Mouse (Mus musculus) forebrain, postnatal 0 days (tissue): Measurements from ENCODE around the gene Crygb. TPM values are rescaled to one million over a fixed set of nuclear protein-coding genes. Genes with fewer than 3 reads are reported as not detected.

Experiments
- ATAC-seq: fragments of 200-750 bp; cut with Nextera tagmentation; 2 replicates; pipeline ENCODE4 v1.8.0; 2017; ENCODE audit warnings: mild to moderate bottlenecking, moderate library complexity
- DNase-seq: peaks from one replicate; pipeline ENCODE4 v3.0.0-alpha.2; 2015
- H3K27ac ChIP-seq: fragments of 300-500 bp; sonication (generic); 2 replicates; pipeline ENCODE4 v1.5.1; 2014; ENCODE audit warnings: low read depth, mild to moderate bottlenecking, antibody characterized with exemption, low read length, moderate library complexity, mixed read lengths
- H3K27me3 ChIP-seq: fragments of 300-500 bp; sonication (generic); 2 replicates; pipeline ENCODE4 v1.6.1; 2014; ENCODE audit warnings: mild to moderate bottlenecking, low read length, mixed read lengths; ENCODE audit not compliant: insufficient read depth
- H3K36me3 ChIP-seq: fragments of 300-500 bp; sonication (generic); 2 replicates; pipeline ENCODE4 v1.6.1; 2014; ENCODE audit warnings: mild to moderate bottlenecking, moderate library complexity; ENCODE audit not compliant: insufficient read depth
- H3K4me1 ChIP-seq: fragments of 300-500 bp; sonication (generic); 2 replicates; pipeline ENCODE4 v1.6.1; 2014; ENCODE audit warnings: antibody characterized with exemption; ENCODE audit not compliant: insufficient read depth
- H3K4me2 ChIP-seq: fragments of 300-500 bp; sonication (generic); 2 replicates; pipeline ENCODE4 v1.6.1; 2014; ENCODE audit warnings: low read depth, mild to moderate bottlenecking, moderate library complexity
- H3K4me3 ChIP-seq: fragments of 300-500 bp; sonication (generic); 2 replicates; pipeline ENCODE4 v1.5.1; 2014; ENCODE audit warnings: low read depth, low read length, mixed read lengths
- H3K9ac ChIP-seq: fragments of 300-500 bp; sonication (generic); 2 replicates; pipeline ENCODE4 v1.6.1; 2014; ENCODE audit warnings: mild to moderate bottlenecking
- H3K9me3 ChIP-seq: fragments of 300-500 bp; sonication (generic); 2 replicates; pipeline ENCODE4 v1.6.1; 2016; ENCODE audit warnings: low read length
- CTCF ChIP-seq: sonication (generic); IDR thresholded peaks from 2 replicates; pipeline ENCODE4 v1.5.1; 2016; ENCODE audit warnings: antibody characterized with exemption, control low read depth, low read depth
- polyA plus RNA-seq: library from polyadenylated mRNA; unstranded; fragments of >200 nt; fragmentation: Nextera tagmentation; extraction: Ambion mirVana; gene quantifications from 2 replicates; pipeline ENCODE4 v1.2.1, GENCODE M21; 2015
- total RNA-seq: library from RNA; depleted of rRNA; stranded (reverse); fragments of >200 nt; gene quantifications from 2 replicates; pipeline ENCODE4 v1.2.3, GENCODE M21; 2014; rRNA removed

Crygb gene
- total and polyA plus RNA-seq, 2 experiments from 2014 or later = 0.52 TPM; not detected in 1

GRCm38 (mm10) chr1:65032641-65033040, 49.4 kb downstream of the Crygb start, which contains the start of gene Akr1cl:
TSS of gene Akr1cl (minus strand) at chr1:65032759.
- H3K4me3 ChIP-seq = no peak within 1 kb of the TSS
- no peak for ATAC-seq
- H3K9ac ChIP-seq = no peak within 1 kb of the TSS

More at GRCm38 (mm10) chr1:65032641-65033040, 49.4 kb downstream of the Crygb start, which contains the start of gene Akr1cl:
- no peak for TF ChIP-seq CTCF
- Histone ChIP-seq H3K4me2 (no peak within 1 kb of the TSS), H3K27ac (no peak within 1 kb of the TSS), H3K9me3 (no peaks in the 10 kb centered on the region), H3K36me3 (no peaks in the 10 kb centered on the region), H3K4me1 (no peaks in the 10 kb centered on the region), H3K27me3 (no peaks in the 10 kb centered on the region)
- DNase-seq = no peak

Other genes starting within 250 kb of the Crygb start
- 9.9 and 13.2 TPM in 2 replicates for gene Plekhm3, start 125.5 kb downstream of the Crygb start, total RNA-seq
- 2.5 and 5.3 TPM in 2 replicates for gene Plekhm3, start 125.5 kb downstream of the Crygb start, polyA plus RNA-seq
- not detected in 2 replicates for gene Akr1cl, start 49.5 kb downstream of the Crygb start, total RNA-seq
- not detected in 2 replicates for gene Akr1cl, start 49.5 kb downstream of the Crygb start, polyA plus RNA-seq
- not detected in 2 replicates for gene Cryge, start 31.1 kb downstream of the Crygb start, total RNA-seq
- not detected in 2 replicates for gene Cryge, start 31.1 kb downstream of the Crygb start, polyA plus RNA-seq
- gene Crygd, start 18.8 kb downstream of the Crygb start, total RNA-seq = not detected in 2 replicates
- not detected in 2 replicates for gene Crygd, start 18.8 kb downstream of the Crygb start, polyA plus RNA-seq
- gene Crygc, start 8.6 kb downstream of the Crygb start, total RNA-seq = not detected in 2 replicates
- not detected in 2 replicates for gene Crygc, start 8.6 kb downstream of the Crygb start, polyA plus RNA-seq
- gene Cryga, start 21.1 kb upstream of the Crygb start, total RNA-seq = not detected in 2 replicates
- 0.39 and 0.44 TPM in 2 replicates for gene Cryga, start 21.1 kb upstream of the Crygb start, polyA plus RNA-seq
- gene Gm28845, start 37.3 kb upstream of the Crygb start, total RNA-seq = 0.92 TPM in 1 of 2 replicates, not detected in the other
- 0.52 TPM in 1 of 2 replicates, not detected in the other for gene Gm28845, start 37.3 kb upstream of the Crygb start, polyA plus RNA-seq
- gene D630023F18Rik, start 40.9 kb upstream of the Crygb start, total RNA-seq = 6.5 and 9.8 TPM in 2 replicates
- 8.2 and 12.3 TPM in 2 replicates for gene D630023F18Rik, start 40.9 kb upstream of the Crygb start, polyA plus RNA-seq
- gene Idh1, start 104.2 kb upstream of the Crygb start, total RNA-seq = 366 and 375 TPM in 2 replicates
- gene Idh1, start 104.2 kb upstream of the Crygb start, polyA plus RNA-seq = 436 and 453 TPM in 2 replicates
- 33.6 and 42.6 TPM in 2 replicates for gene Pikfyve, start 104.4 kb upstream of the Crygb start, total RNA-seq
- gene Pikfyve, start 104.4 kb upstream of the Crygb start, polyA plus RNA-seq = 8.3 and 9.9 TPM in 2 replicates
- gene Pth2r, start 199.8 kb upstream of the Crygb start, total RNA-seq = 2.6 and 3.4 TPM in 2 replicates
- 1.5 and 2.6 TPM in 2 replicates for gene Pth2r, start 199.8 kb upstream of the Crygb start, polyA plus RNA-seq